Mouse (Mus musculus) monocyte, adult 5-6 weeks (primary cell): ENCODE data around the gene Nemf. TPM values are rescaled to one million over a fixed set of nuclear protein-coding genes. Genes with fewer than 3 reads are reported as not detected.

ENCODE experiments used
- ATAC-seq: fragments of 153-309, 156-312 bp; replicated peaks from 2 replicates; pipeline ENCODE4 v1.8.0; 2017; ENCODE audit warnings: mild to moderate bottlenecking; ENCODE audit not compliant: low TSS enrichment, insufficient number of reproducible peaks, severe bottlenecking, poor library complexity, low FRiP score
- total RNA-seq: library from RNA; stranded (forward); fragments of 200-1000, 200-491, 200-594 nt; gene quantifications from 3 replicates; pipeline ENCODE4 v1.2.3, GENCODE M21; 2017

The Nemf gene
- total RNA-seq, 1 experiment from 2014 or later = 89.6 TPM

- ATAC-seq = no peak
These were observed 73.8 kb downstream of the Nemf start for GRCm38 (mm10) chr12:69283146-69283545.

GRCm38 (mm10) chr12:69280915-69281314 lies 76.0 kb downstream of the Nemf start:
- no peak for ATAC-seq

- ATAC-seq = no peak
These were observed 77.0 kb downstream of the Nemf start for GRCm38 (mm10) chr12:69279931-69280469.

GRCm38 (mm10) chr12:69268956-69269355 lies 88.0 kb downstream of the Nemf start:
- no peak for ATAC-seq

- no peak for ATAC-seq
These were observed 88.9 kb downstream of the Nemf start for GRCm38 (mm10) chr12:69267956-69268632.

- ATAC-seq = no peak
These were observed 91.9 kb downstream of the Nemf start for GRCm38 (mm10) chr12:69265031-69265430.

- no peak for ATAC-seq
These were observed 94.7 kb downstream of the Nemf start for GRCm38 (mm10) chr12:69262251-69262650.

Other genes starting within 250 kb of the Nemf start
- gene Rps29, start 198.0 kb downstream of the Nemf start, total RNA-seq = 1,859 to 3,089 TPM (median 2,901 TPM) in 3 replicates
- gene Lrr1, start 188.4 kb downstream of the Nemf start, total RNA-seq = not detected in 3 replicates
- gene Rpl36al, start 173.1 kb downstream of the Nemf start, total RNA-seq = 578 to 776 TPM (median 649 TPM) in 3 replicates
- gene Mgat2, start 173.0 kb downstream of the Nemf start, total RNA-seq = 70.5 to 79.5 TPM (median 70.6 TPM) in 3 replicates
- 9.2 to 15.1 TPM (median 9.6 TPM) in 3 replicates for gene Gm49383, start 160.1 kb downstream of the Nemf start, total RNA-seq
- 1.3 to 3.4 TPM (median 1.7 TPM) in 3 replicates for gene Dnaaf2, start 158.7 kb downstream of the Nemf start, total RNA-seq
- 2.1 to 14.9 TPM (median 6.3 TPM) in 3 replicates for gene Gm49384, start 152.9 kb downstream of the Nemf start, total RNA-seq
- 8.3 to 9.7 TPM (median 9.3 TPM) in 3 replicates for gene Pole2, start 129.0 kb downstream of the Nemf start, total RNA-seq
- gene Klhdc1, start 116.0 kb downstream of the Nemf start, total RNA-seq = 6.5 to 8.6 TPM (median 6.7 TPM) in 3 replicates
- gene Klhdc2, start 60.5 kb downstream of the Nemf start, total RNA-seq = 47.6 to 59.0 TPM (median 53.0 TPM) in 3 replicates
- 213 to 230 TPM (median 223 TPM) in 3 replicates for gene Arf6, start 15.0 kb upstream of the Nemf start, total RNA-seq
- gene Gm9887, start 15.3 kb upstream of the Nemf start, total RNA-seq = not detected in 3 replicates
- gene Vcpkmt, start 225.9 kb upstream of the Nemf start, total RNA-seq = 10.9 to 19.7 TPM (median 14.9 TPM) in 3 replicates